Mouse (Mus musculus): Measurements from ENCODE around the gene Rnaseh2b.

Gene Rnaseh2b

DNA sequence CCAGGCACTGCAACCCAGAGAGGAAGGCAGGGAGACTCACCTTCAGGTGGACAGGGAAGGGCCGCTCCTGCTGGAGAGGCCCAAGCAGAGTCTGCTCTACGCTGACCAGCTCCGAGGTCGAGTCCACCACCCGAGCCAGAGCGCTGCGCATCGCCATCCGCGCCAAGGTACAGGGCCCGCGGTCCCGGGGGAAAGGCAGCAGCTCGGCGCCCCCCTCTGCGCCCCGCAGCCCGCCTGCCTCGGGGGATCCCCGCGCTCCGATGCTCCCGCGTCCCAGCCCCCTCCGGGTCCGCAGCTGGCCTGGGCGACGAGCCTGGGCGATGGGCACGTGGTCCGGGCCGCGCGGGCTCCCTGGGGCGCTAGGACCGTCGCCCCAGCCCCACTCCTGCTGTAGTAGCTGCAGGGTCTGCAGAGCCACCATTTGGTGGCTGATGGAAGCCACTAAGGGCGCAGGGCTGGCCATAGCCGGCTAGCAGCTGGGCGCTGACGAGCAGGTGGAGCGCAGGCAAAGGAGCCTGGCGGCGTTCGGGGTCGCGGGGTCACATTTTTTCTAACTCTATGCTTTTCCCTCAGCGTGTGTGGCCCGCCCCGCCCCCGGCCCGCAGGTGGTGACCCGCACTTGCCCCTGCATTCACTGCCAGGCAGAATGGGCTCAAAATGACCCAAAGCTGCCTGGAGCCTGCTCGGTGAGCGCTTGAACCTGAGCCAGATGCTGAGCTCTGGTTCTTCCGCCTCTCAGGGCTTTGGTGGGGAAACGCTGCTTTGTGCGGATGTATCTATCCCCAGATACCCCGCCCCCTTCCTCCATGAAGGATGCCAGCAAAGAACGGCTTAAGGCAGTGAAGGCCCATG, at the start of gene Rnaseh2b, which contains the start of gene Dleu7:
TSS of gene Rnaseh2b (plus strand) at position 102 of the 852 bp plus-strand sequence.
TSS of gene Dleu7 (minus strand) at position 560 of the 852 bp plus-strand sequence.
- peak; percentile 7 to 9 for DNase-seq

DNA sequence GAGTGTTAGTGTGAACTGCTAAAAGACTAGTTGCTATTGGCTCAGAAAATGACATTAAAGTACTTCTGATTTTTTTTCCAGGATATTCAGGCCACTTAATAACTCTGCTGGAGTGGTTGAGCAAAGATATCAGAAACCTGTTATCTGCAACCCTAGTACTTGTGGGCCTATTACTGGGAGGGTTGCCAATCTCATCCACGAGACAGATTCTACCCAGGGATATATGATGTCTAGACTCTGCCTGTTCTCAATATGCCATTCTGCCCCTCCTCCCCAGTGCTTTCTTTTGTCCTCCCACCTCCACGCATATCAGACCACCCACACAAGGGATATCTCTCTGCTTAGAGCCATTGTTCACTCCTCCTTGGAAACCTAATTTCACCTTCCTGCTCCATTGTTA, 48.9 kb upstream of the Rnaseh2b start:
- no peak for DNase-seq

DNA sequence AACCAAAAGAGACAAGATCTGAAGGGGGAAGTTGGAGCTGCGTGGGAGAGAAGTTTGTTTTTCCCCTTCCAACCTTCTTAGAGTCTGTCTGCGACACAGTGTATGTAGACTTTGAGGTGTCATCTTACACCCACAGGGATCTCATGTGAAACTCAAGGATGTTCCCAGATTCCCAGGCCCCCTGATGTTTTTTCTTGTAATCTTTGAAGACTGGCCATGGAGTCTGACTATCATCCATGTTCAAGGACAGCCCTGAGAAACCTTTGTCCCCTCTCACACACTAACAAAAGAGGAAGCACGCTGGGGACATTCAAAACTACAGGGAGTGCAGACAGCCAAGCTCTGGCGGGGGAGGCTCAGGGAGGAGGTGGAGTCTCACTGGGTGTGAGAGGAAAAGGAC, 46.8 kb upstream of the Rnaseh2b start:
- no peak for DNase-seq

DNA sequence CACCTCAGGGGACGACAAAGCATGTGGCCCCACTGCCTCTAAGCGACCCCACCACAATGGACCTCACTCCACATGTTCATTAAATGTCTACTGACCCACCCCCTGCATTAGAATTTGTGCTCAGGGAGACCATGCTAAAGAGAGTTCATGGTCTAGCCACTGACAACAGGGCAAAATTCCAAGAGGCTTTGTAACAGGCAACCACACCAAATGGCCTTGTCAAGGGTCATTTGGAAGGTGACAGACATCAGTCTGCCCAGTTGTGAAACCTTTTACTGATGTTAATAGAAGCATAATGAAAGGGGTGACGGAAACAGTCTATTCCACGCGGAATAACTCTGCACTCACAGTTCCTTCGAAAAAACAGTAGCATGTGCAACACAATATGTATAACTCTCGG, 44.0 kb upstream of the Rnaseh2b start:
- no peak for DNase-seq

DNA sequence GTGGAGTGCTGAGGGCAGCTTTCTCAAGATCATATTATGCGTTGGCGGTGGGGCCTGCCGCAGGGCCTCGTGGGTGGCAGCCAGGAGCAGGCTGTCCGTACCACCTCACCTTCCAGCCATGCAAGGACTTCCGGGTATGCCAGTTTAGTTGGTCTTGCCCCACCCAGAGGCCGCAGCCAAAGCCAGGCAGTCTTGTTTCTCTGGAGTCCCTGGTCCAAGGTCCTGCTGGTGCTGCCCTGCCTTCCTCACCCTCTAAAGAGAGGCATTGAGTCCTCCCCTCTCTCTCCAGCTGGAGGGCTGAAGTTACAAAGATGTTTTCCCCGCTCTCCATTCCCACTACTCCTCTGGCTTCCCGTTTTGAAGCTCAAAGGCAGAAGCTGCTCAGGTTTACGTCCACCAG, 43.6 kb upstream of the Rnaseh2b start:
- no peak for DNase-seq

DNA sequence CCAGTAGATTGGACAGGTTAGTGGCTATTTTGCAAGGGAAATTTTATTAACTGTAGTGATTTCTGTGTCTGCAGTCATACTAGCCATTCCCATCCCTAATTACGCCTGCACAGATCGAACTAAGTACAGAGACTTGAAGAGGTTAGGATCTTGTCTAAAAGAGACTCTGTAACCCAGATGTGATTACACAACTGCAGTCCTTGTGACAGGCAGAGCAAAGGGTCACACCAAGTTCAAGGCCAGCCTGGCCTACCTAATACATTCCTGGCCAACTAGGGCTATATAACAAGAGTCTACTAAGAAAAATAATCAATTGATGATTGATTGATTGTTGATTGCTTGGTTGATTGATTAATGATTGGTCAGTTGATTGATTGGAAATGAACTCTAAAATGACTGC, 43.1 kb upstream of the Rnaseh2b start:
- no peak for DNase-seq

DNA sequence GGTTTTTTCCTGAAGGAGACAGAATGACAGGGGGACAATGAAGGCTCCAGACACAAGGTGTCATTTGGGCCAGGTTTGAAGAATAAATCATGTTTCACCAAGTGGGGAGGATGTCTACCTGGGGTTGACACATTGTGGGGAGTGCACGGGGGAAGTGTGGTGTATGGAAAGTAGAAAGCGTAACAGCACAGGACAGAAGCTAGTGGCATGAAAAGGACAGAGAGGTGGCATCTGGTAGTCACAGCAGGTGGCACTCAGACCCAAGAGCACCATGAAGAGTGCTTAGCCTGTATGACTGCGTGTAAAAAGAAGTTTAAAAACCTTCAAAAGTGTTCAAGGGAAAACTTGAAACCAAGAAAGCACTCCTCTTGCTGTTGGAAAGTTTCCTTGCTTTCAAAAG, 42.3 kb upstream of the Rnaseh2b start:
- peak; percentile 5 to 9 for DNase-seq

DNA sequence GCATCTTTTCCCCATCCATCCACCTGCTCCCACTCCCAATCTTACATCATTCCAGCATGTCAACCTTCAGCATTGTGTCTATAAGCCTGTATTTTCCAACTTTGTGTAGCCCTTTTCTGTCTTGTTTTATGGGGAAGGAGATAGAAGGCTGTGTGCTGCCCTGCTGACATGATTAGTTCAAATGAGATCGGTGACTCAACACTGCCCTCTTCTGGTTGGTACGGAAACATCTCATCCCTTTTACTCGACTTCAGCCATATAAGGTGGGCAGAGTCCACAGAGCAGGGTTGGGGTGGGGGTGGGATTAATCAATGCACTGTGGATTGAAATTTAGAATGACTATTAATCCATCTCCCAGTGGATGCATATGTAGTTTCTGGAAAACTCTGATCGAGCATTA, 40.4 kb upstream of the Rnaseh2b start:
- peak; percentile 18 to 58 for DNase-seq

DNA sequence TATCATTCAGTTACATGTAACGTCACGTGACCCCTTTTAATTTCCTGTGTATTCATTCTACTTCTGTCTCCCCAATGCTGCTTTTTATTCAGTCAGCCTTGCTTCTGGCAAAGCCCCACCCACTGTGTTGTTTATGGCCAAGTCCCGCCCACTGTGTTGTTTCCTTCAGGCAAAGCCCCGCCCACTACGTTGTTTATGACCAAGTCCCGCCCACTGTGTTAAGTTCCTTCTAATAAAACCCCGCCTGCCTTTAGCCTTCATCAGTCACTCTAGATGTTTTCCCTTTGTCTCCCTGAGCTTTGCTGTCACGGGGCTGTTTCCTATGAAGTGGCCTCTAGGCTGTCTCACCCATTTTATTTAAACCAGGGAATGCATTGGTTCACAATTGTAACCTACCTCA, 38.0 kb upstream of the Rnaseh2b start:
- DNase-seq, result no peak

DNA sequence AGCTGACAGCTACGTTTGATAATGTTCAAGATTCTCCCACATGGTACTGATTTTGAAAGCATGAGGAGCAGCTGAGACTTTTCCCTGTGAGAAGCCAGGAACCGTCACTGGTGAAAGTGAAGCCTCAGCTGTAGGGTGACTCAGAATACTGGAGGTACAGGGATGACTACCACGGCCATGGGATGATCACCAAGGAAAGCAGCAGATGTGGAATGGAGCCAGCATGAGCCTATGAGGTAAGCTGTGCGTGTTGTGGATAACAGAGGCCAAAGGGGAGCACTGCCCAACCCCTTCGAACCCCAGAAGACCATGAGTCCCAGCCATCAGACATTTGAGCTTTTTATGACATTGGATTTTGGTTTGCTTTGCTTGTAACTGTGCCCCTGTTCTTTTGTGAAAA, 36.3 kb upstream of the Rnaseh2b start:
- DNase-seq, result no peak

DNA sequence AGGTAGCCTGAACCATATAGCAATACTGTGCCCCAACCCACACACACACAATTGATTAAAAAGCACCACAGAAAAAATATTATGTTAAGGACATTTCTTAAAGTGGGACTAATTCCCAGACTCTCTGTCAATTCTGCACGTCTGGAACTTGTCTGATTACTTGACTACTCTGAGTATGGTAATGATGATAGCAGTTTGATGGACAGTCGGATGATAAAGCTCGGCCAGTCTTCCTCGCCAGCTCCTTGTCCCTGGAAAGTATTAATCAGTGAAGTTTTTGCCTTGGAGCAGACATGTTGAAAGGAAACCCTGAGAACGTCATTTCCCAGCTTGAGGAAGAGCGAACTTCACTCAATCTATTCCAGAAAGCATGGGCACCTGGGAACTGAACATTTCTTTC, 34.3 kb upstream of the Rnaseh2b start:
- no peak for DNase-seq

DNA sequence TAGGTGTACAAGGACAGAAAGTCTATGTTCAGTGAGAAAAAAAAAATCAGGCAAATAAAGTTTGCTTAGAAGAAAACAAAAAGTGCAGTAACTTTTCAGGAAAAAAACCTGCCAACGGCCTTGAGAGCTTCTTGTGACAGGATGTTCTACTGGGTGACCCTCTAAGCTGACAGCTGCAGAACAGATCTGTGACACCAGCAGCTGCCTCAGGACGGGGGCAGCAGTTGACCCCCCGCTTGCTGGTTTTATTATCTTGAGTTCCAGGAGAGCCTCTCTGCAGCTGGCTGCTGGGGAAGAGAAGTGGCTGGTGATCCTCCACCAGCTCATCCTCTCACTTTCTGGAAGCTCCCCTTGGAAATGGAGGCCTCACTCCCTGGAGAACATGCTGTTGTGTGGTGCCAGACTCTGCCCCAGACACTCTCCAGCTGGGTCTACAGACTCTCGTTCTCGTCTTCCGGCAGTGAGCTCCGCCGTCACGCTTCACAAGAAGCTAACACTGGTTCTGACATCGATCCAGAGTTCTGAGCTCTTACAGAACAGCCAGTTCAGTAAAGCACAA, 33.3 kb upstream of the Rnaseh2b start:
- DNase-seq, result no peak

DNA sequence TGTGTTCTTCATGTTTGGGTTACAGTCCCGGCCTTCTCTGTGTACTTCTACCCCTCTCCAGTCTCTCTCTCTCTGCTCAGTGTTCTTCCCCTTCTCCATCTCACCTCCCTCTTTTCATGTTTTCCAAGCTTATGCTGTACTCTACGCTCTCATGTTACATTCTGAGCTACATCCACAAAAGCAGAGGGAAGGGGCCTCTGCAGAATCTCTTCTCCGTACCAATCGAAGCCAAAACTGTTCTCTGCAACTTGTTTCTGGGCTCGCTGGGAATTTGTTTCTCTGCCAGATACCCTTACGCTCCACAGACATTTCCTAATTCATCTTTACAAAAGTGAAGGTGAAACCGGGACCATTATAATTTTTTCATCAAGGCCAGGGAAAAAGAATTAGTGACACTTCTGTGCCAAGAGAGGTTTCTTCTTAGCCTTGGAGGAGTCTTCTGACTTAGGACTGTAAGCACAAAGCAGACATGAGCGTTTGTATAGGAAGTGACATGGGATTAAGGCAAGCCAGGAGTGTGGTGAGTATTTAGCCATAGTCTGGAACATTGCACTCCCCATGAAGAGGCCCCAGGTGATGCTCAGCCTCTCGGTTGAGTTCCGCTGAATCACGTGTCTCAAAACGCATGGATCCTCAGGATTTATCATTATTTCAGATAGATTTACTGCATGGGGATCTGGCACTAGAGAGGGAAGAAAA, 21.5 kb upstream of the Rnaseh2b start:
- no peak for DNase-seq

DNA sequence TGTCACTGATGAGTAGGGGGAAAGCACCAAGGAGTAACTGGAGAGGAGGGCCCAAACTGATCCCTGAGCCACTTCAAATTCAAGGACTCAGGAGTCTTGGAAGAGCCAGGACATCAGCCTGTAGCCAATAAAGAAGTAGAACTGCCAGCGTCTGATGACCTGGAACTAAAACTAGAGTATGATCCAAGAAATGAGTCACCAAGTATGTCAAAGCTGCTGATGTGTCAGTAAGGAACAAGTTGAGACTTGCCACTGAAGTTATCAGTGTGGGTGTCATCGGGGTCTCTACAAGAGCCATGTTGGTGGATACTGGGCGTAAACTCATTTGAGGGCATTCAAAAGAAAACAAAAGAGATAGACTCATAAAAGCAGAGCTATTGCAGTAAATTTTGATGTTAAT, 18.8 kb upstream of the Rnaseh2b start:
- DNase-seq, result no peak

DNA sequence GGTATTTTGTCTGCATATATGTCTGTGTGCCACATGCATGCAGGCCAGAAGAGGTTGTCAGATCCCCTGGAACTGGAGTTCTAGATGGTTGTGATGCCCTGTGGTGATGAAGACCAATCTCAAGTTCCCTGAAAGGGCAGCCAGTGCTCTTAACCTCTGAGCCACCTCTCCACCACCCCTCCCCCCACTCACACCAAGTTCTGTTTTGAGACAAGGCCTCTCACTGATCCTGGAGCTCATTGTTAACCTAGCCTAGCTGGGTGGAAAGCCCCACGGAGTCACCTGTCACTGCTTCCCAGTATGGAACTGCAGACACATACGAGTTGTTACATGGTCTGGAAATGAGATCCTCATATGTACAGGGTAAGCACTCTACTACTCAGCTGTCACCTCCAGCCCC, 9.4 kb upstream of the Rnaseh2b start:
- DNase-seq, result no peak

DNA sequence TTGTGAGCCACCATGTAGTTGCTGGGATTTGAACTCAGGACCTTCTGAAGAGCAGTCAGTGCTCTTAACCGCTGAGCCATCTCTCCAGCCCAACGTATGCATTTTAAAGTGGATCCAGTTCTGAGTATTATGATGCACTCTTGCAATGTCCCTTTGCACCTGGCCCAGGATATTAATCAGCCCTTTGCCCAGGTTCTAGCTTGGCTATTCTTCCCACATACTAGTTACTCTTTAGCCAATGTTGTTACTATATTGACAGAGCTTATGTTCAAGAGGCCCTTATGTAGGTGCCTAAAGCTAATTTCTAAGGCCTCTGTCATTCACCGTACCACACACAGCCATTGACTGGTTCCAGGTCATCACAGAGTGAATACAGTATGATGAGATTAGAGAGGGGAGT, 3.7 kb upstream of the Rnaseh2b start:
- no peak for DNase-seq

DNA sequence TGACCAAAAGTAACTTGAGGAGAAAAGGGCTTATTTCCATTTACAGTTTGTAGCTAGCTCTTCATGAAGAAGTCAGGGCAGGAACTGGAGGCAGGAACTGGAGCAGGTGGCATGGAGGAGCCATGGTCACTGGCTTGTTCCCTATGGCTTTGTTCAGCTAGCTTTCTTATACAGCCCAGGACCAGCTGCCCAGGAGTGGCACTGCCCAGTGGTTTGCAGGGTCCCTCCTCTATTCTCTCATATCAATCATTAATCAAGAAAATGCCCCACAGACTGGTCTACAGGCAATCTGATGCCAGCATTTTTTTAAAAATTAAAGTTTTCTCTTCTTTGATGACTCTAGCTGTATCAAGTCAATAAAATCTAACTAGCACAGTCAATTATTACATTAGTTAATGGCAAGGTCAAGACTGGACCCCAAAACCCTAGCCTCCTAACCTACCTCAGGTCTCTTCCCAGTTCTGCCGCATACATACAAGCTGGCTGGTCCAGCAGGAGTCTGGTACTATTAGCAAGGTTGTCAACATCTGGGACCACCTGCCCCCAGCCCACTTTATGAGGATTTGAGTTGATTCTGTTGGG, 892 bp upstream of the Rnaseh2b start:
- no peak for DNase-seq

DNA sequence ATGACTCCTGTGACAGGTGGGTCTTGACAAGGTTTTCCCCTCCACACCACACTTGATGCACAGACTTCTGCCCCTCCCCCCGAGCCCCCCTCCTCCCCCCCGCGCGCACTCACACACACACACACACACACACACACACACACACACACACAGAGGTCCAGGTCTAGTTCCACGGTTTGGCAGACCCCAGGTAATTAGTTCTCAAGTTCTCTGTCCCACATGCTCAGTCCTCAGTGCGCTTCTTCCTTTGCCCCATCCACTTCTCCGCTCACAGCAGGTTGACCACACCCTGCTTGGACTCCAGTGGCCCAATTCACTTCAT, 262 bp upstream of the Rnaseh2b start:
- DNase-seq, result no peak

DNA sequence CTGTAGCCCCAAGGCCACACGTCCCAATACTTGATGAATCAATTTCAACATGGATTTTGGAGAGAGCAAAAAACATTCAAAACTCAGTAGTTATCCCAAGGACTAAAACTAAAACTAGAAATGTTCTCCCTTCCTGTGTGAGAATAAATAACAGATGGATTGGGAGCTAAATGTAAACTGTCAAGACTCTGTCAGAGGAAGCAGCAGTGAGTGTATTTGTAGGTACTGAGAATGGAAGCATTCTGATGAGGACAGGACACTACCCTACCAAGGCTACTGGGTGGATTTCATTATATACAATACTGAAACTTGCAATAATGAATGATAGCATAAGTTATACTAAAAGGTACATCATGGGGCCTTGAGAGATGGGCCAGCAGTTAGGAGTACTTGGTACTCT, 6.4 kb downstream of the Rnaseh2b start:
- DNase-seq, result no peak

DNA sequence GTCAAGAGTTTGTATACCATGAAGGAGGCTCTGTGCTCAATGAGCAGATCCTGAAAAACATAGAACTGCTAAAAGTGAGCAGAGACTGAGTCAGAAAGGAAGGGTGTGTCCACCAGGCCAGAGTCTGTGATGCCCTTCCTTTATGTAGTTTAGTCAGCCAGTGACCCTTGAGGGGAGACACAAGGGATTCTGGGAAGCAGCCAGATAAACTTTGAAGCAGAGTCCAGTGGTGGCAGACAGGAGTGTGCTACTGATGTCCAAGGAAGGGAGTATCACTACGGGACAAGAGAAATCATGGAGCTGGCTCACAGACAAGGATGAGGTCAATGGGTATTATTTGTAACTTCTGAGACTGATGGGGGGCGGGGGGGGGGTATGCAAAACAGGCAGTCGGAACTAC, 7.6 kb downstream of the Rnaseh2b start:
- no peak for DNase-seq

DNA sequence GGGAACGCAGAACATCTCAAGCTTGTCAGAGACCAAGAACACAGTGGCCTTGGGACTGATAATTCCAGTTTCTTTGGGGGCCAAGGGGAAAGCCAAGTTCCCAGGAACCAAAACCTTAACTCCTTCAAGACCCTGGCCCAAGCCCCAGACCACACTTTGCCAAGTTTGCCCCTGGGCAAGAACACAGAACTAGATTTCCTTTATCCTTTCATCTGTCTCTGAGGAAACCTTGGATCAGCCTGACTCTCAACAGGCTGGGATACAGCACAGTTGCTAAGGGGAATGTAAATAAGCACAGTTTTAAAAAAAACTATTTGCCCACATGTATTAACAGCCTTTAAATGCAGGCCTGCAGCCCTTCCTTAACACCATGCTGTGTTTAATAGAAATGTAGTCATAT, 15.2 kb downstream of the Rnaseh2b start:
- DNase-seq, result no peak

DNA sequence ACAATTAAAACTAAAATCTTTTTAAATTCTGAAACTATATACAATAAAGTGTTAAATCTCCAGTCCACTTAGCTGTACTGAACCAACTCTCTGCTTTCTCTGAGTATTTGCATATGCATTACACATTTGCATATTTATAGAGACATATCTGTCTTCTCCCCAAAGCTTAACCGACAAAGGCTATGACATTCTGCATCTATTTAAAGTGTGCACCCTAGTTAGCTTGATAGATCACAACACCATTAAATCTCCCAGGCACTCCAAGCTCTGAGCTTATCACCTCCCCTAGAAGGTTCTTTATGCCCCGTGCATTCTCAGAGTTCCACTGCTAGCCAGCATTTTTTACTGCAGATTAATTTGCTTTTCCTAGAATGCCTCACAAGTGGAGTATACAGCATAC, 16.6 kb downstream of the Rnaseh2b start:
- DNase-seq, result no peak

DNA sequence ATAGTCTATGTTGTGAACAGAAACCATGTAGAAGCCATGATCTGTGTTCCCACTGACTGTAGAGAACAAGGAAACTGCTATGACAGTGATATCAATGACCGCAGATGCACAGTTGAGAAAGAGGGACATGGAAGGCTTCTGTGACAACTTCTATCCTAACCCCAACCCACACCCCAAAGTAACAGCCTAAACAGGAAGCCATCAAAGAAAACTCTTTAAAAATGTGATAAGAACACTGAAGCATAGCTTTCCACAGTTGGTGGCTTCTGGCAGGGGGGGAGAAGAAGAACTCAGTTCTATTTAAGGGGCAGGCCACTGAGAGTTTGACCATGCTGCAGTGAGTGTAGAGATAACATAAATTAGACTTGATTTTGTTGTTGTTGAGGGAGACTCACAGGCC, 19.3 kb downstream of the Rnaseh2b start:
- DNase-seq, result no peak
